Mouse (Mus musculus) hindbrain, embryonic 11.5 days (tissue): ENCODE results near the gene Usp36. TPM values are rescaled to one million over a fixed set of nuclear protein-coding genes. Genes with fewer than 3 reads are reported as not detected.
A peak's percentile ranks its signal among the peaks of the same experiment; 100 is the strongest.

Experiments used
- ATAC-seq: fragments of 200-750 bp; cut with Nextera tagmentation; 2 replicates; pipeline ENCODE4 v1.8.0; 2017; ENCODE audit warnings: mild to moderate bottlenecking, moderate TSS enrichment, moderate library complexity; ENCODE audit not compliant: low FRiP score
- DNase-seq: peaks from one replicate; pipeline ENCODE4 v3.0.0-alpha.2; 2015; ENCODE audit warnings: low spot score
- H3K27ac ChIP-seq: fragments of 300-500 bp; sonication (generic); 2 replicates; pipeline ENCODE4 v1.5.1; 2014; ENCODE audit warnings: mild to moderate bottlenecking, low read depth, low read length
- H3K27me3 ChIP-seq: fragments of 300-500 bp; sonication (generic); 2 replicates; pipeline ENCODE4 v1.6.1; 2014; ENCODE audit warnings: mild to moderate bottlenecking, low read length, moderate library complexity, mixed read lengths; ENCODE audit not compliant: control insufficient read depth, insufficient read depth
- H3K36me3 ChIP-seq: fragments of 300-500 bp; sonication (generic); 2 replicates; pipeline ENCODE4 v1.6.1; 2014; ENCODE audit warnings: mild to moderate bottlenecking, low read length, moderate library complexity, mixed read lengths; ENCODE audit not compliant: control insufficient read depth, insufficient read depth
- H3K4me1 ChIP-seq: fragments of 300-500 bp; sonication (generic); replicated peaks from 2 replicates; pipeline ENCODE4 v1.6.1; 2014; ENCODE audit warnings: low read length, mixed read lengths; ENCODE audit not compliant: control insufficient read depth, insufficient read depth
- H3K4me2 ChIP-seq: fragments of 300-500 bp; sonication (generic); replicated peaks from 2 replicates; pipeline ENCODE4 v1.6.1; 2014; ENCODE audit warnings: mild to moderate bottlenecking, low read depth, low read length
- H3K4me3 ChIP-seq: fragments of 300-500 bp; sonication (generic); 2 replicates; pipeline ENCODE4 v1.5.1; 2014; ENCODE audit warnings: low read depth, low read length
- H3K9ac ChIP-seq: fragments of 300-500 bp; sonication (generic); 2 replicates; pipeline ENCODE4 v1.6.1; 2014; ENCODE audit warnings: low read depth, low read length
- H3K9me3 ChIP-seq: fragments of 300-500 bp; sonication (generic); 2 replicates; pipeline ENCODE4 v1.6.1; 2016; ENCODE audit warnings: low read length; ENCODE audit not compliant: control insufficient read depth
- WGBS: fragments of 180-500 bp; shearing (Covaris S2); extraction: QIAGEN DNeasy Blood & Tissue Kit; methylation state at CpG from one replicate; pipeline ENCODE4 v1.1.7; 2014; 5-methylcytosine and 5-hydroxymethylcytosine counted together
- polyA plus RNA-seq: library from polyadenylated mRNA; unstranded; fragments of >200 nt; fragmentation: Nextera tagmentation; extraction: Ambion mirVana; gene quantifications from 2 replicates; pipeline ENCODE4 v1.2.1, GENCODE M21; 2014

Gene Usp36
- polyA plus RNA-seq, 1 experiment from 2014 or later: 9.9 TPM

GRCm38 (mm10) chr11:118249012-118249383 lies 41.0 kb downstream of the Usp36 start:
- DNase-seq: no peak
- peak overlapping the region; percentile 97 for H3K4me2 ChIP-seq
- H3K27ac ChIP-seq: no peak overlapping the region
- H3K9ac ChIP-seq: 0 out of 2 replicates have a peak overlapping the region, but pooled peaks have one; percentile 25
- no peaks in the 10 kb centered on the region for H3K9me3 ChIP-seq
- H3K27me3 ChIP-seq: no peaks in the 10 kb centered on the region
- WGBS: 0% methylated on average over 5 of the region's 5 CpGs
- peak overlapping the region; percentile 64 for H3K4me3 ChIP-seq
- H3K4me1 ChIP-seq: no peaks in the 10 kb centered on the region; the same call in 1 of the 2 replicates
- ATAC-seq: peak; percentile 6; the same call in 1 of the 2 replicates
- no peaks in the 10 kb centered on the region for H3K36me3 ChIP-seq

- Histone ChIP-seq H3K36me3 (no peaks in the 10 kb centered on the region), H3K27ac (0 out of 2 replicates have a peak within 1 kb of the TSS, but pooled peaks have one; percentile 33), H3K9ac (peak within 1 kb of the TSS; percentile 77), H3K27me3 (no peaks in the 10 kb centered on the region), H3K9me3 (no peaks in the 10 kb centered on the region), H3K4me1 (no peaks in the 10 kb centered on the region; the same call in 1 of the 2 replicates), H3K4me3 (peak within 1 kb of the TSS; percentile 64), H3K4me2 (peak within 1 kb of the TSS; percentile 97)
- under 1% methylated on average over 61 of the region's 86 CpGs for WGBS
- DNase-seq (peak; percentile 99), ATAC-seq (peak; percentile 97)
These were observed 41.7 kb downstream of the Usp36 start, which contains the start of gene Cyth1 for GRCm38 (mm10) chr11:118248150-118249011. TSS of gene Cyth1 (minus strand) at chr11:118248592.

GRCm38 (mm10) chr11:118247359-118248095 lies 42.5 kb downstream of the Usp36 start:
- no peak for ATAC-seq
- Histone ChIP-seq H3K4me1 (no peaks in the 10 kb centered on the region; the same call in 1 of the 2 replicates), H3K9me3 (no peaks in the 10 kb centered on the region), H3K36me3 (no peaks in the 10 kb centered on the region), H3K4me3 (peak overlapping the region; percentile 64), H3K4me2 (peak overlapping the region; percentile 97), H3K27me3 (no peaks in the 10 kb centered on the region), H3K27ac (0 out of 2 replicates have a peak overlapping the region, but pooled peaks have one; percentile 33), H3K9ac (peak overlapping the region; percentile 77)
- WGBS: 3% methylated on average over 43 of the region's 43 CpGs
- peak; percentile 58 for DNase-seq

- H3K9me3 ChIP-seq: no peaks in the 10 kb centered on the region
- DNase-seq (no peak), ATAC-seq (no peak)
- no peak overlapping the region for H3K27ac ChIP-seq
- H3K4me2 ChIP-seq: peak overlapping the region; percentile 97
- 61% methylated on average over 5 of the region's 5 CpGs for WGBS
- peak overlapping the region; percentile 77 for H3K9ac ChIP-seq
- no peaks in the 10 kb centered on the region; the same call in 1 of the 2 replicates for H3K4me1 ChIP-seq
- H3K27me3 ChIP-seq: no peaks in the 10 kb centered on the region
- peak overlapping the region; percentile 64 for H3K4me3 ChIP-seq
- H3K36me3 ChIP-seq: no peaks in the 10 kb centered on the region
These were observed 43.3 kb downstream of the Usp36 start for GRCm38 (mm10) chr11:118246724-118247123.

GRCm38 (mm10) chr11:118245130-118245529 lies 44.9 kb downstream of the Usp36 start:
- DNase-seq (no peak), ATAC-seq (no peak)
- no peak overlapping the region for H3K27ac ChIP-seq
- no peaks in the 10 kb centered on the region for H3K27me3 ChIP-seq
- no peak overlapping the region for H3K9ac ChIP-seq
- H3K36me3 ChIP-seq: no peaks in the 10 kb centered on the region
- no peak overlapping the region for H3K4me3 ChIP-seq
- H3K4me2 ChIP-seq: no peak overlapping the region
- 98% methylated on average over 2 of the region's 2 CpGs for WGBS
- H3K9me3 ChIP-seq: no peaks in the 10 kb centered on the region
- no peaks in the 10 kb centered on the region; the same call in 1 of the 2 replicates for H3K4me1 ChIP-seq

GRCm38 (mm10) chr11:118243627-118244261 lies 46.3 kb downstream of the Usp36 start:
- Histone ChIP-seq H3K36me3 (no peaks in the 10 kb centered on the region), H3K4me2 (no peak overlapping the region), H3K4me3 (no peak overlapping the region), H3K9ac (no peak overlapping the region), H3K9me3 (no peaks in the 10 kb centered on the region), H3K27me3 (no peaks in the 10 kb centered on the region), H3K4me1 (peaks cover 9% of the 10 kb centered on the region), H3K27ac (no peak overlapping the region)
- no peak for ATAC-seq
- 91% methylated on average over 6 of the region's 6 CpGs for WGBS
- no peak for DNase-seq

GRCm38 (mm10) chr11:118242506-118242905 lies 47.5 kb downstream of the Usp36 start:
- no peak overlapping the region for H3K9ac ChIP-seq
- no peak overlapping the region for H3K27ac ChIP-seq
- H3K4me2 ChIP-seq: no peak overlapping the region
- H3K9me3 ChIP-seq: no peaks in the 10 kb centered on the region
- WGBS: 80% methylated on average over 4 of the region's 4 CpGs
- H3K27me3 ChIP-seq: no peaks in the 10 kb centered on the region
- DNase-seq (no peak), ATAC-seq (no peak)
- no peak overlapping the region for H3K4me3 ChIP-seq
- peaks cover 9% of the 10 kb centered on the region for H3K4me1 ChIP-seq
- H3K36me3 ChIP-seq: no peaks in the 10 kb centered on the region

GRCm38 (mm10) chr11:118240388-118240787 lies 49.7 kb downstream of the Usp36 start:
- no peaks in the 10 kb centered on the region for H3K36me3 ChIP-seq
- peaks cover 9% of the 10 kb centered on the region for H3K4me1 ChIP-seq
- H3K27me3 ChIP-seq: no peaks in the 10 kb centered on the region
- H3K9ac ChIP-seq: no peak overlapping the region
- H3K4me3 ChIP-seq: no peak overlapping the region
- H3K9me3 ChIP-seq: no peaks in the 10 kb centered on the region
- ATAC-seq (no peak), DNase-seq (no peak)
- H3K27ac ChIP-seq: 0 out of 2 replicates have a peak overlapping the region, but pooled peaks have one; percentile 67
- 73% methylated on average over 4 of the region's 4 CpGs for WGBS
- no peak overlapping the region for H3K4me2 ChIP-seq
